Mouse (Mus musculus) adrenal gland, adult 18-20 months (tissue): ENCODE measurements around the gene Gmfb. TPM values are rescaled to one million over a fixed set of nuclear protein-coding genes. Genes with fewer than 3 reads are reported as not detected.

ENCODE experiments used
- total RNA-seq, 2 experiments: library from RNA; stranded (reverse); gene quantifications; 1 replicate in 1 of 2; 2 replicates in 1 of 2; pipeline ENCODE4 v1.2.3; 2021

Gmfb gene
- total RNA-seq, 2 experiments from 2014 or later: 110 to 117 TPM

Other genes starting within 250 kb of the Gmfb start
- gene Cdkn3, start 61.7 kb downstream of the Gmfb start, total RNA-seq: under 1 TPM; 0.53 to 0.67 TPM
- 100 to 1,000 TPM; 100 to 124 TPM for gene Cnih1, start 33.8 kb downstream of the Gmfb start, total RNA-seq
- gene Cgrrf1, start 9.9 kb upstream of the Gmfb start, total RNA-seq: 10 to 100 TPM; 48.2 to 50.9 TPM
- 10 to 100 TPM; 18.5 to 22.4 TPM for gene Samd4, start 60.6 kb upstream of the Gmfb start, total RNA-seq